Comparison of ENCODE assay signal across 23 mouse cellular contexts in genomic region chr3:101272166-101272565, GRCm38 (mm10). TPM values are rescaled to one million over a fixed set of nuclear protein-coding genes. Genes with fewer than 3 reads are reported as not detected.
"Had no signal": no experiment of that assay in that cellular context is flagged by ENCODE, and none has a peak within 500 bp of the region (broad histone marks: within the 10 kb centered on the region; RNA-seq: fewer than 3 reads in every experiment).

No protein-coding gene starts in this region.

- H3K27me3 ChIP-seq: lung, embryonic 15.5 days; midbrain, embryonic 13.5 days; midbrain, embryonic 15.5 days; neural tube, embryonic 13.5 days; neural tube, embryonic 15.5 days had no signal

- H3K4me3 ChIP-seq: lung, embryonic 15.5 days; megakaryocyte, embryonic 14.5 days; midbrain, embryonic 13.5 days; midbrain, embryonic 15.5 days; neural tube, embryonic 13.5 days; neural tube, embryonic 15.5 days had no signal

- DNase-seq: liver, postnatal 0 days; lung, adult 2 months; lung, postnatal 14 days; lung, postnatal 36 days; retina, postnatal 1 day; right cerebral cortex, adult 18-20 months; right cerebral cortex, postnatal 25 days; right cerebral cortex, postnatal 4 days; thymus, adult 2 months; thymus, postnatal 25 days; thymus, postnatal 4 days had no signal

- H3K27ac ChIP-seq: lung, embryonic 15.5 days; macrophage; midbrain, embryonic 13.5 days; midbrain, embryonic 15.5 days; neural tube, embryonic 13.5 days; neural tube, embryonic 15.5 days had no signal

- H3K36me3 ChIP-seq: lung, embryonic 15.5 days; midbrain, embryonic 13.5 days; midbrain, embryonic 15.5 days; neural tube, embryonic 13.5 days; neural tube, embryonic 15.5 days had no signal

- H3K4me1 ChIP-seq: lung, embryonic 15.5 days; megakaryocyte, embryonic 14.5 days had no signal

RNA-seq across cellular contexts. Expression of gene Cd2, which starts 15.6 kb away (rescaled TPM):
- total RNA-seq: megakaryocyte progenitor cell, adult 5-6 weeks; midbrain, postnatal 0 days had no signal
- polyA plus RNA-seq: midbrain, embryonic 11.5 days; midbrain, embryonic 15.5 days; neural tube, embryonic 11.5 days; neural tube, embryonic 15.5 days; stomach, embryonic 14.5 days had no signal
